Mouse (Mus musculus): ENCODE data around the gene Fancf.

- TF ChIP-seq POLR2A (IDR thresholded peaks at IDR 0.05; ENCODE audit: low read depth, low read length) (no peak), CTCF (IDR thresholded peaks at IDR 0.05; ENCODE audit: extremely low read depth, insufficient read length, insufficient replicate concordance, low read depth, low read length) (no peak)
Measured at GRCm38 (mm10) chr7:51862842-51863241, 775 bp upstream of the Fancf start.

Measured in small intestine, adult 2 months (tissue).